Mouse (Mus musculus) brain, adult 2 months (tissue): Measurements from ENCODE around the gene Ppp6r3.
A peak's percentile ranks its signal among the peaks of the same experiment; 100 is the strongest.

ENCODE experiments used
- DNase-seq: peaks from one replicate; pipeline ENCODE4 v3.0.0; 2011; ENCODE audit warnings: low read depth, low spot score

The Ppp6r3 gene

DNA sequence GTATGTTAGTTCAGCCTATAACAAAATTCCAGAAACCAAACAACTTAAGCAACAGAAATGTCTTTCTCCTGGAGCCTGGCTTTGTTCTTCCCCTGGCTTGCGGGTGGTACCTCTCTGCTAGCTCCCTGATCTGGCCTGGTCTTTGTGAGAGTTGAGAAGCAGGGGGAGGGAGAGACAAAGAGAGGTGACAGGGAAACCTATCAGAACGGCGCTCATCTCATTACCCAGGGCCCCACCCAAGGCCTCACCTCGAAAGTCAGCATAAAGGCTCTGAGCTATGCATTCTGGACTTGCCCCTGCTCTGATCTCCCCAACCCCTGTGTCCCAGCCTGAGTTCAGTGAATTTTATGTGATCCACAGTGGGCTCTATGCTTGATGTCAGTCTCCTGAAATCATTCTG, 140.9 kb downstream of the Ppp6r3 start:
- DNase-seq, result no peak

- no peak for DNase-seq
Measured at GRCm38 (mm10) chr19:3434124-3434523, 141.4 kb downstream of the Ppp6r3 start.

DNA sequence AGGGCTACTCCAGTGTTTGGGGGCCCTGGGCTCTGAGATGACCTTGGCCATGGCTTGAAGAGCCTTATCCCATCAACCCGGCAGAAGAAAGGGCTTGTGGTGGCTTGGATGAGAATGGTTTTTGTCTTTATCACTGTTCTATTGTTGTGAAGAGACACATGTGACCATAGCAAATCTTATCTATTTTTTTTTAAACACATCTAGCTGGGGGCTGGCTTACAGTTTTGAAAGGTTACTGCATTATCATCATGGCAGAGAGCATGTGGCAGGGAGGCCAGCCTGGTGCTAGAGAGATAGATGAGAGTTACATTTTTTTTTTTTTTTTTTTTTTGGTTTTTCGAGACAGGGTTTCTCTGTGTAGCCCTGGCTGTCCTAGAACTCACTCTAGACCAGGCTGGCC, 143.6 kb downstream of the Ppp6r3 start:
- DNase-seq, result no peak

- no peak for DNase-seq
Measured at GRCm38 (mm10) chr19:3431066-3431465, 144.5 kb downstream of the Ppp6r3 start.

- DNase-seq, result no peak
Measured at GRCm38 (mm10) chr19:3429156-3429816, 146.3 kb downstream of the Ppp6r3 start.

- peak; percentile 11 for DNase-seq
Measured at GRCm38 (mm10) chr19:3428057-3428830, 147.3 kb downstream of the Ppp6r3 start.

GRCm38 (mm10) chr19:3424214-3424613, 151.3 kb downstream of the Ppp6r3 start:
- DNase-seq, result no peak

- no peak for DNase-seq
Measured at GRCm38 (mm10) chr19:3422981-3423380, 152.6 kb downstream of the Ppp6r3 start.

DNA sequence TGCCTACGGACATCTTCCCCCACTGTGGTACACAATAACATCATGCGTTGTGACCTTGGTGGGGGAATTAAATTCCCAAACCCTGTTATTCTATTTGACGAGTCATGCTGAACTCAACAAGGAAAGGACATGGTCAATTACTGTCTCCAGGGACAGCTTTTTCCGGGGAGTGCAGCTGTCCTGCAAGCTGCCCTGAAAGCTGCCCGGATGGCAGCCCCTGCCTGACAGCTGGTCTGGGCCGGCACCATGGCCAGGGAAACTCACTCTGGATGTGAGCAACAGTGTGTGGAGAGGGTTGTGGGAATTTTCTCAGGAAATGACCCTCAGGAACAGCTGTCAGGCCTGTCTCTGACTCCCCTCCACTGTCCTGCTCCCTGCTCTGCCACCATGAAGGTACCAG, 153.1 kb downstream of the Ppp6r3 start:
- DNase-seq, result no peak

DNA sequence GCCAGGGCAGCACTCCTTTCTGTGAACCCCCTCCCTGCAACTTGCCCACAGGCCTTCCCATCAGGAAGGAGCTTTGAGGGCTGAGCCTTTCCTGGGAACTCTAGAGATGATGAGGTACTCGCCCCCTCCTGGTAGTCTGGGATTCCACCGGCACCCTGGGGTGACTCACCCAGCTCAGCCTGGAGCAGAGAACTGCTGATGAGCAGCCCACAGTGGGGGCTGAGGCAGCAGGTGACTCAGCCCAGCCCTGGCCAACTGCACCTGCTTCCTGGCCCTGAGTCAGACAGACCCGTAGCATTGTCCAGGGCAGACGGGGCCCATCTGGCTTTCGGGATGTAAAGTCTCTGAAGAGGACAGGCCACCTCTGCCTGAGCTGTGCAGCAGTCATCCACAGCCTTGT, 156.3 kb downstream of the Ppp6r3 start:
- DNase-seq, result peak; percentile 88

GRCm38 (mm10) chr19:3414268-3414733, 161.2 kb downstream of the Ppp6r3 start, which contains the start of gene Gal:
Gal (minus strand) TSS chr19:3414544.
- DNase-seq, result no peak

DNA sequence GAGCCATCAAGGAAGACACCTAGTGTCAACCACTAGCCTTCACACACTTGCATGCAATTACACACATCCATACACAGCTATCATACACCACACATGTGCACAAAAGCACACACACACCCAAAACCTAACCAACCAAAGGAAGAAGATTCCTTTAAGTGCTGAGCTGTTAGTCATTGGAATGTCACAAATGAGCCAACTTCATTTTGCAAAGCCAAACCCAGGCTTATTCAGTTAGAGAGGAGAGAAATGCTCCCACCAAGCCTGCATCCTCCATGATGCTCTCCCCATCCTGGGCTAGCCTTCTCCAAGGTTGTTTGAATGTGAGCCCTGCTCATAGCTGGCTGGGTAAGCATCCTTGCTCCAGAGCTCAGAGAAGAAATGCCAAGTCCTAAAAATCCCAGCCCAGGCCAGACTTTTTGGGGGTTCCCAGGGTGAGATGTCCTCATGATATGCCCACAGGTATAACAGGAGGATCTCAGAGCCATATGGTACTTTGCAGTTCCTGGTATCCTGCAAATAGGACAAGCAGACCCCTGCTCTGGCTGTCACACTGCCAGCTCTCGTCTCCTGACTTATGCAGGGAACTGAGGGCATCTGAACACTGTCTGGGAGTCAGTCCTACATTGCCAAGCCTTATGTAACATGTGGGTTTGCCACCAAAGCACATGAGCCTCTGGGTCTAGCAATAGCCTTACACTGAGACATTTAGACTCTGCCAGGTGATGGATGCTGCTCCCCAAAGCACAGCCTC, 169.8 kb downstream of the Ppp6r3 start:
- DNase-seq, result peak; percentile 30
